Mouse (Mus musculus): Measurements from ENCODE around the gene Olfr1233.

Olfr1233 gene

DNA sequence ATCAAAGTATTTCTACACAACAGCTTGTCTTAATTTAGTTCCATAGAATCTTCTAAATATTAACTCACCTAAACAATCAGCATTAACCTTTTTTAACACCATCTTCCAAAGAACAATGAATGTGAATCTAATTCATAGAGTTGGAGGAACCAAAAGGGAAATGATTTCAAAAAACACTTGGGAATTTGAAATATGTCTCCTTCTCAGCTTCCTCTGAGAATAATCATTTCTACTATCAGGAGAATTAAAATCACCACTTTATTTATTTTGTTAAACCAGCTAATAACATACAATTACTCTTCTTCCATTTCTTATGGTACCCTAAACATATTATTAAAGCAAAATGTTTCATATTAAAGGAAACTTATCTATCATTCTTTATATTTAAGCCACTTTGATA is at the start of gene Olfr1233:
Olfr1233 (minus strand) TSS at position 101 of the 400 bp plus-strand sequence.
- no peak for DNase-seq (ENCODE audit: low spot score)

DNA sequence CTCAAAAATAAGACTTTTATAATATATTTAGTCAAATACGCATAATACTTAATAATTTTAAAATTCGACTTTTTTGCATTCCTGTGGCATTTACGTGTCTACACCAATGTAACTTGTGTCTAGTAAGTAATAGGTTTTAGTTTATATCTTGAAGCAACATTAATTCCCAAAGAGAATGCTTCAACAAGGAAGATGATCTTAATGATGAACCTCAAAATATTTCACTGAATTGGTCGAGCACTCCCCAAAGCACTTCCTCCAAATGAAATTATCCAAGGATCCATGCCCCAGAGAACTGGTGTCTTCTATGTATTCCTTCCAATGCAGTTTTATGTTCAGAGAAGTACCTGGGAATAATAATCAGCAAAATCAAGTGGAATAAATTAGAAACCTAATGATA is 22.6 kb upstream of the Olfr1233 start, which contains the start of gene Olfr1234:
Olfr1234 (minus strand) TSS at position 101 of the 400 bp plus-strand sequence.
- DNase-seq (ENCODE audit: low spot score): no peak

DNA sequence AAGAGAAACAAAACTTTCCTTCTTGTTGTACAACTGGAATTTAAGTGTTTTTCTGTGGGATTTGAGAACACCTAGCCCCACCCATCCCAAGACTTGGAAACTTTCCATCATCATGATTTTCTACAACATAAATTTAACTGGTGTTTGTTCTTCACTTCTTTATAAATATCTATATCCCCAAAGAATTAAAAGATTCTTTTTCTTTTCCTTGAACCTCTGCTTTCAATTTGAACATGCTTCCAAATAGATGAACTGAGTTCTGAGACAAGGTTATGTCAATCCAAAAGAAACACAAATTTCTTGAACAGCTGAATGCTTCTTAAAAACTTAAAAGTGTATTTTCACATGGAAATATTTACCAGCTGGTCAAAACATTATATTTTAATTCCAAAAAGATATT is 12.6 kb downstream of the Olfr1233 start, which contains the start of gene Olfr1232:
Olfr1232 (minus strand) TSS at position 101 of the 400 bp plus-strand sequence.
- no peak for DNase-seq (ENCODE audit: low spot score)

DNA sequence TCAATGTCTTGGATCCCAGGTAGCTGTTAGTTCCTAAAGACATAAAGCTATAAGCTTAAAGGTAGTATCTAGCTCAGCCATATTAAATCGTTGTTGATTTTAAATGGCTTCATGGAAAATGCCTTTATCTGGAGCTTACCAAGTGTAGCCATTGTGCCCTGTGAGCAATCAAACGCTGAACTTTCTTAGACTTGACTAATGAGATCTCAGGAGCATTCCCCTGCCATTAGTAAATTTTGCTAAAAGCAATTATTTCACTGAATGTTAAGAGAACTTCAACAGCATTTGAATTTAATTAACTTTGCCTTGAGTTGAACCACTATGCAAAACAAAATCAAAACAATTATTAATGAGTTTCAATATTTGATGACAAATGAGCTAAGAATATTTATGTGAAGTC is 35.2 kb downstream of the Olfr1233 start, which contains the start of gene Olfr1231:
Olfr1231 (minus strand) TSS at position 101 of the 400 bp plus-strand sequence.
- DNase-seq (ENCODE audit: low spot score): no peak

DNA sequence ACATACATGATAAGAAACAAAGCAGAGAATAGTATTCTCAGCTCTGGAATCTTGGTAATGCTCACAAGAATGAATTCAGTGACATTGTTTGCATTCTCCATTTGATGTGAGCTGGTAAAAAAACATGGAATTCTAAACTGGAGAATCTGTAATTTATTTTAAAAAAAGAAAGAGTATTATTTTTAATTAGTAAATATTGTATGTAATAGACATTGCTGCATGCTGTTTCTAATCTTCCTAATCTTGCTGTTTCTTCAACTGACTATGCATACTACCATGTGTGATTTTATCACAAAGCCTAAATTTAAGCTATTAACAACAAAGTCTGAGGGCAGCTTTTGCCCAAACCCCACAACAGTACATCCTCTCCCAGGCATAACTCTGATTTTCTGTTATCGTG is 45.0 kb downstream of the Olfr1233 start, which contains the start of gene Olfr1230:
Olfr1230 (minus strand) TSS at position 101 of the 400 bp plus-strand sequence.
- no peak for DNase-seq (ENCODE audit: low spot score)

DNA sequence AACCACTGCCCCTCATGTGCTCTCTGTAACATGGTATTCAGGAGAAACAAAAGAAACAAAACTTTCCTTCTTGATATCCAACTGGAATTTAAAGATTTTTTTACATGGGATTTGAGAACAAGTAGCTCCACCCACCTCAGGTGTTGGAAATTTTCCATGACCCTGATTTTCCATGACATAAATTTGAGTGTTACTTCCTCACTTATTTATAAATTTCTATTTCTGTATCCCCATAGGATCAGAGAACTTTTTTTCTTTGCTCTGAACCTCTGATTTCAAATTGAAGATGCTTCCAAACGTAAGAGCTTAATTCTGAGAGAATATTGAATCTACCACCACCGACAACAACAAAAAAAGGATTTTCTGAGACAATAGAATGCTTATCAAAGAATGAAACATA is 54.3 kb downstream of the Olfr1233 start, which contains the start of gene Olfr1229:
Olfr1229 (minus strand) TSS at position 101 of the 400 bp plus-strand sequence.
- no peak for DNase-seq (ENCODE audit: low spot score)

Measured in layer of hippocampus, adult 11-12 months (tissue).